Mouse (Mus musculus): ENCODE results near the gene Htt.

- TF ChIP-seq CTCF (IDR thresholded peaks at IDR 0.05) (no peak), EP300 (IDR thresholded peaks at IDR 0.05) (no peak)
These were observed 195.5 kb downstream of the Htt start for GRCm38 (mm10) chr5:34957015-34957414.

All from lung, postnatal 0 days (tissue).